Comparison of ENCODE assay signal across 10 mouse cellular contexts in genomic region chr9:121426451-121426850, GRCm38 (mm10).
DNase-seq lines count a peak whose midpoint lies in the region; ATAC-seq and TF ChIP-seq lines count a peak whose summit lies in the region.
"Had no signal": no experiment of that assay in that cellular context is flagged by ENCODE, and none has a peak within 500 bp of the region (broad histone marks: within the 10 kb centered on the region; RNA-seq: fewer than 3 reads in every experiment).

No protein-coding gene starts in this region.

- DNase-seq in heart, postnatal 36 days: no peak
- peak; percentile 37 for DNase-seq in CD4-positive, CD25-positive, alpha-beta regulatory T cell, adult 2 months (ENCODE audit: low read depth, low spot score)
- DNase-seq in c-Kit-positive CD71-negative TER-119-negative erythroid progenitor cells, embryonic 14.5 days (ENCODE audit: low read depth): peak; percentile 34
- peak; percentile 91 to 94 (median 92) for DNase-seq in liver, embryonic 14.5 days (ENCODE audit: low read depth in 3 of 3, low spot score in 3 of 3)
- no peak for DNase-seq in adrenal gland, adult 2 months
- no peak for DNase-seq in thymus, adult 2 months
- DNase-seq in kidney, postnatal 10 days: no peak
- DNase-seq: kidney, adult 18-20 months; lung, adult 2 months had no signal

- peak overlapping the region; percentile 37 for H3K27ac ChIP-seq in heart, embryonic 13.5 days (replicated peaks)
- peak overlapping the region; percentile 98 for H3K27ac ChIP-seq in liver, embryonic 14.5 days
- H3K27ac ChIP-seq in thymus, adult 2 months (ENCODE audit: control insufficient read depth, insufficient read depth, low read length): no peak overlapping the region

- TF ChIP-seq EP300 in liver, embryonic 14.5 days (IDR thresholded peaks at IDR 0.05; ENCODE audit: low read depth): peak; percentile 94

- intact Hi-C loops in heart, postnatal 36 days (cut with DNase I): no loop called here

- H3K4me1 ChIP-seq in heart, embryonic 13.5 days: peaks cover 74% of the 10 kb centered on the region
- H3K4me1 ChIP-seq in liver, embryonic 14.5 days (replicated peaks; ENCODE audit: control insufficient read depth in 2 of 2, insufficient read depth in 2 of 2, low read length in 1 of 2): peaks cover 43 to 46% of the 10 kb centered on the region in 2 experiments
- peaks cover 15% of the 10 kb centered on the region for H3K4me1 ChIP-seq in thymus, adult 2 months (replicated peaks; ENCODE audit: control insufficient read depth, insufficient read depth, low read length)

- no peak overlapping the region for H3K4me2 ChIP-seq in heart, embryonic 13.5 days
- peak overlapping the region; percentile 74 for H3K4me2 ChIP-seq in liver, embryonic 14.5 days (ENCODE audit: low read depth)

- no peaks in the 10 kb centered on the region for H3K36me3 ChIP-seq in heart, embryonic 13.5 days
- no peaks in the 10 kb centered on the region for H3K36me3 ChIP-seq in liver, embryonic 14.5 days (replicated peaks; ENCODE audit: control insufficient read depth, insufficient read depth, low read depth)
- 0 out of 2 replicates have a peak, but pooled peaks cover 1% of the 10 kb centered on the region for H3K36me3 ChIP-seq in thymus, adult 2 months (ENCODE audit: control insufficient read depth, insufficient read depth, low read length)

- ATAC-seq in heart, embryonic 13.5 days (ENCODE audit: extremely low read depth, insufficient number of reproducible peaks, low FRiP score, low TSS enrichment): no peak
- peak; percentile 99 for ATAC-seq in liver, embryonic 14.5 days (ENCODE audit: insufficient read depth)

- H3K9ac ChIP-seq in heart, embryonic 13.5 days: no peak overlapping the region
- peak overlapping the region; percentile 66 for H3K9ac ChIP-seq in liver, embryonic 14.5 days (replicated peaks)

- no peaks in the 10 kb centered on the region for H3K9me3 ChIP-seq in heart, embryonic 13.5 days
- H3K9me3 ChIP-seq in liver, embryonic 14.5 days (ENCODE audit: control insufficient read depth, low read length): no peaks in the 10 kb centered on the region

- no peak for TF ChIP-seq POLR2A in thymus, adult 2 months (IDR thresholded peaks at IDR 0.05; ENCODE audit: control insufficient read depth, extremely low read depth, insufficient read depth, low read length, poor library complexity)

- no peak overlapping the region for H3K4me3 ChIP-seq in heart, embryonic 13.5 days
- peak overlapping the region in 1 of 2 experiments; percentile 27; a peak in 1 of 4 replicates for H3K4me3 ChIP-seq in liver, embryonic 14.5 days (ENCODE audit: insufficient read depth in 1 of 2, low read depth in 2 of 2, low read length in 2 of 2)
- H3K4me3 ChIP-seq in thymus, adult 2 months (ENCODE audit: control insufficient read depth, insufficient read depth, low read length): no peak overlapping the region

- WGBS in heart, embryonic 13.5 days: 48% methylated on average over 3 of the region's 3 CpGs
- WGBS in liver, embryonic 14.5 days (ENCODE audit: insufficient replicate concordance): 12% methylated on average over 3 of the region's 3 CpGs
- WGBS in thymus, adult 2 months: 81% methylated on average over 3 of the region's 3 CpGs

- TF ChIP-seq CTCF in liver, embryonic 14.5 days (IDR thresholded peaks at IDR 0.05; ENCODE audit: low read depth): no peak
- no peak for TF ChIP-seq CTCF in thymus, adult 2 months (IDR thresholded peaks at IDR 0.05; ENCODE audit: borderline replicate concordance, control insufficient read depth, extremely low read depth, insufficient read depth, low read length, poor library complexity)

- H3K27me3 ChIP-seq in heart, embryonic 13.5 days (replicated peaks): no peaks in the 10 kb centered on the region
- H3K27me3 ChIP-seq in liver, embryonic 14.5 days (ENCODE audit: control insufficient read depth, insufficient read depth, low read length): no peaks in the 10 kb centered on the region
- no peaks in the 10 kb centered on the region for H3K27me3 ChIP-seq in thymus, adult 2 months (ENCODE audit: control insufficient read depth, insufficient read depth, low read length)

Comparison
In these comparisons a context has a peak if more than half of its experiments do, and no peak if none do; other contexts are left out.
1. DNase-seq: peak in CD4-positive, CD25-positive, alpha-beta regulatory T cell, adult 2 months (single experiment), c-Kit-positive CD71-negative TER-119-negative erythroid progenitor cells, embryonic 14.5 days (single experiment) and liver, embryonic 14.5 days (3 of 3); none in heart, postnatal 36 days (0 of 2), adrenal gland, adult 2 months (single experiment), thymus, adult 2 months (single experiment) and kidney, postnatal 10 days (single experiment).